Mouse (Mus musculus) liver, embryonic 12.5 days (tissue): ENCODE data around the gene Nudt1. TPM values are rescaled to one million over a fixed set of nuclear protein-coding genes. Genes with fewer than 3 reads are reported as not detected.

Source experiments
- ATAC-seq: fragments of 200-750 bp; cut with Nextera tagmentation; 2 replicates; pipeline ENCODE4 v1.8.0; 2017; ENCODE audit warnings: moderate number of reproducible peaks, mild to moderate bottlenecking, moderate library complexity
- H3K27ac ChIP-seq: fragments of 300-500 bp; sonication (generic); 2 replicates; pipeline ENCODE4 v1.5.1; 2016; ENCODE audit warnings: mild to moderate bottlenecking
- H3K27me3 ChIP-seq: fragments of 300-500 bp; sonication (generic); replicated peaks from 2 replicates; pipeline ENCODE4 v1.6.1; 2016; ENCODE audit warnings: mild to moderate bottlenecking, moderate library complexity
- H3K36me3 ChIP-seq: fragments of 300-500 bp; sonication (generic); 2 replicates; pipeline ENCODE4 v1.6.1; 2016; ENCODE audit warnings: mild to moderate bottlenecking, moderate library complexity
- H3K4me1 ChIP-seq: fragments of 300-500 bp; sonication (generic); 2 replicates; pipeline ENCODE4 v1.6.1; 2016
- H3K4me2 ChIP-seq: fragments of 300-500 bp; sonication (generic); 2 replicates; pipeline ENCODE4 v1.6.1; 2016; ENCODE audit warnings: mild to moderate bottlenecking, moderate library complexity
- H3K4me3 ChIP-seq: fragments of 300-500 bp; sonication (generic); 2 replicates; pipeline ENCODE4 v1.5.1; 2016; ENCODE audit warnings: mild to moderate bottlenecking, moderate library complexity
- H3K9ac ChIP-seq: fragments of 300-500 bp; sonication (generic); 2 replicates; pipeline ENCODE4 v1.6.1; 2016; ENCODE audit warnings: mild to moderate bottlenecking, moderate library complexity
- H3K9me3 ChIP-seq: fragments of 300-500 bp; sonication (generic); replicated peaks from 2 replicates; pipeline ENCODE4 v1.6.1; 2016; ENCODE audit warnings: mild to moderate bottlenecking, moderate library complexity
- WGBS: fragments of 180-500 bp; shearing (Covaris S2); methylation state at CpG from one replicate; pipeline ENCODE4 v1.1.7; 2016; ENCODE audit not compliant: insufficient replicate concordance; 5-methylcytosine and 5-hydroxymethylcytosine counted together
- polyA plus RNA-seq: library from polyadenylated mRNA; unstranded; fragments of >200 nt; fragmentation: Nextera tagmentation; extraction: Ambion mirVana; gene quantifications from 2 replicates; pipeline ENCODE4 v1.2.1, GENCODE M21; 2016

Nudt1 gene
- polyA plus RNA-seq, 1 experiment from 2014 or later = 36.3 TPM

DNA sequence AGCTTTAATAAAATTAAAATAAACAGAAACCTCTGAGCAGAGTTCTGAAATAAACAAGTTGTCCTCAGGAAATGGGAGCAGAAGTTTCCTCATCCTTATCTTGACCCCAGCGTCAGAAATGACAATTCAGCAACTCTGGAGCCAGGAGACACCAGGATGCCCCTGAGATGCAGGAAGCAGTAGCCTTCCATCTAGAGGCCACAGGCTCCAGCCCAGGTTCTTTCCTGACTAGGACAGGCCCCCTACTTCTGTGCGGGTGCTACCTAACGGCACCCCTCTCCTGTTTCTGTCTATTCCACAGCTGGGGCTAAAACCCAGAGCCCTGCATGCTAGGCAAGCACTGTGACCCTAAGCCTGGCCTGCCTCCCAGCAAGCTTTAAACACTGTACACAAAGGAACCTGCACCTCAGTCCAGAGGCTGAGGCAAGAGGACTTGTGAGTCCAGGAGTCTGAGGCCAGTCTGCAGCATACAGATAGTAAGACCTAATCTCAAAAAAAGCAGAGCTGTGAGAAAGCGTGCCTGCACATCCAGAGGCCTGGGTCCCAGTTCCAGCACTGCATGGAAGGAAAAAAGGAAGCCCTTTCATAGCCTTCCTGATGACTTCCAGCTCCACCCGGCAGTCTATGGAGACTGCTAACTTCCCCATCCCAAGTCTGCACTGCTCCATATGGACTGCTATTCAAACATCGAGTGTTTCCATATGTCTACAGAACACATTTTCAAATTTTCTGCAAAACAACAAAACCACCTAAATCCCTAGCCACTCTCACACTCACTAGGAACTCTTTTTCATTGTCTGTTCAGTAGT is 49.2 kb downstream of the Nudt1 start:
- Histone ChIP-seq H3K9ac (no peak overlapping the region), H3K27ac (peak overlapping the region; percentile 67)
- peak; percentile 52; the same call in 1 of the 2 replicates for ATAC-seq

DNA sequence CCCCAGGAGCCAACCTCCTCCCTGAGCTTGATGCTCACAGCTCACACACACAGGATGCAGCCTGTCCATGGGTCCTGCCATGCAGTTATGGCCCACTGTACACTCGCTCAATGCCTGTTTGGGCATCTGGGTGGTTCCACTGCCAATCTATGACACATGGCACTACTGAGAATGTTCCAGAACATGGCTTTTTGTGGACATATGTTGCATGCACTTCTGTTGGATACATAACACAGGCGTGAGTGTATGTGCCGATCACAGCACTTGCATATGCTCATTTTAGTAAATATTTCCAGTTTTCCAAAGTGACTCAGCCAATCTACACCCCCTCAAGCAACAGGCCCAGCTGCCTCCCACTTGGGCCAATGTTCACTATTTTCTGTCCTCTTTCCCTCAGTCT is 50.2 kb downstream of the Nudt1 start:
- 77% methylated on average over 3 of the region's 3 CpGs for WGBS
- Histone ChIP-seq H3K4me2 (no peak overlapping the region), H3K27me3 (no peaks in the 10 kb centered on the region), H3K36me3 (peaks cover 4% of the 10 kb centered on the region; the same call in 1 of the 2 replicates), H3K4me1 (peaks cover 43% of the 10 kb centered on the region), H3K9me3 (no peaks in the 10 kb centered on the region), H3K4me3 (no peak overlapping the region), H3K27ac (peak overlapping the region; percentile 17; the same call in 1 of the 2 replicates), H3K9ac (no peak overlapping the region)
- ATAC-seq = no peak

More for the DNA sequence above, 49.2 kb downstream of the Nudt1 start:
- WGBS = 32% methylated on average over 6 of the region's 6 CpGs
- H3K36me3 ChIP-seq = peaks cover 7% of the 10 kb centered on the region; the same call in 1 of the 2 replicates
- H3K4me2 ChIP-seq = no peak overlapping the region
- H3K27me3 ChIP-seq = no peaks in the 10 kb centered on the region
- H3K4me3 ChIP-seq = no peak overlapping the region
- H3K9me3 ChIP-seq = no peaks in the 10 kb centered on the region
- peaks cover 43% of the 10 kb centered on the region for H3K4me1 ChIP-seq

DNA sequence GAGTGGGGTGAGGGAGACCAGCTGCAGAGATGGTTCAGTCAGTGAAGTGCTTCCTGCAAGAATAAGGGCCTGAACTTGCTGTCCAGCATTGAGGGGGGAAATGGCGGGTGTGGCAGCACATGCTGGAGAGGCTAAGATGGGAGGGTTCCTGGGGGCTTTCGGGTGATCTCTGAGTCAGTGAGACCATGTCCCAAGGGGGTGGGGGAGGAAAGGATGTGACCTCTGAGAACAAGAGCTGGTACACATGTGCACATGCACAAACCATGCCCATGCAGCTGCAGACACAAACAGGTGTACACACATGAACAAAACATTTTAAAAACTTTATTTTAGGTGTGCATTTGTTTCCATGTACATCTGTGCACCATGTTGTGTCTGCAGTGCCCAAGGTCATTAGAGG is 52.3 kb downstream of the Nudt1 start:
- Histone ChIP-seq H3K4me2 (no peak overlapping the region), H3K27me3 (no peaks in the 10 kb centered on the region), H3K4me1 (peaks cover 48% of the 10 kb centered on the region), H3K27ac (no peak overlapping the region), H3K36me3 (no peaks in the 10 kb centered on the region), H3K4me3 (no peak overlapping the region), H3K9ac (no peak overlapping the region), H3K9me3 (no peaks in the 10 kb centered on the region)
- no peak for ATAC-seq
- WGBS = 50% methylated on average over 2 of the region's 2 CpGs

DNA sequence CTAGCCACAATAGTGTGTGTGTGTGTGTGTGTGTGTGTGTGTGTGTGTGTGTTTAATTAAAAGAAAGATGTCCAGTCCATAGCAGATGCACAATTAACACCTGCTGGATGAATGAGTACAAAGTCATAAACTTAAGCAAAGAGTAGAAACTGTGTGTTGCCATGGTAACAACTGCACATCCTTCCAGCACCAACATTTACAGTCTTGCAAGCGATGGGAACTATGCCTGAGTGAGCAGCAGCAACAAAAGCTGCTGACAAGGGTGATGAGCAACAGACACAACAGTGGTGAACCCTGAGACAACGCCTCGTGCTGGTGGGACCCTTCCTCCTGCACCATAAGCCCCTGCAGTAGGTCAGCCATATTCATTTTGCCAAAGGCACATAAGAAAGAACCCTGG is 52.8 kb downstream of the Nudt1 start:
- peaks cover 45% of the 10 kb centered on the region for H3K4me1 ChIP-seq
- H3K36me3 ChIP-seq = no peaks in the 10 kb centered on the region
- no peak overlapping the region for H3K27ac ChIP-seq
- H3K9ac ChIP-seq = no peak overlapping the region
- H3K4me2 ChIP-seq = no peak overlapping the region
- no peak for ATAC-seq
- no peaks in the 10 kb centered on the region for H3K9me3 ChIP-seq
- no peaks in the 10 kb centered on the region for H3K27me3 ChIP-seq
- no peak overlapping the region for H3K4me3 ChIP-seq
- 74% methylated on average over 3 of the region's 3 CpGs for WGBS

DNA sequence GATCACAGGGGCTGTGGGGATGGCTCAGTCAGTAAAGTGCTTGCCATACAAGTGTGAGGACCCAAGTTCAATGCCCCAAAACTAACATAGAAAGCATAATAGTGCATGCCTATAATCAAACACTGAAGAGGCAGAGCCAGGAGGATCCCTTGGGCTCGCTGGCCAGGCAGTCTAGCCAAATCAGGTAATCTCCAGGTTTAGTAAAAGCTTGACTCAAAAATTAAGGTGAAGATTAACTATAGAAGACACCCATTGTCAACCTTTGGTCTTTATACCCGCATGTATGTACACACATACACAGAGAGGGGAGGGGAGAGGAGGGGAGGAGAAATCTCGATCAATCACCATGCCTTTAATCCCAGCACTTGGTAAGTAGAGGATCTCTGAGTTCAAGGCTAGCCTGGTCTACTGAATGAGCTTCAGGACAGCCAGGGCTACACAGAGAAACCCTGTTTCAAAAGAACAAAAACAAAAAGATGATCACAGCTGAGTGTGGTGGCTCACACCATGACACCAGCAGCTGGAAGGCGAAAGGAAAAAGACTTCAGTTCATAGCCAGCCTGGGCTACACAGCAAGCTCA is 53.9 kb downstream of the Nudt1 start:
- Histone ChIP-seq H3K4me2 (no peak overlapping the region), H3K4me3 (no peak overlapping the region), H3K9me3 (no peaks in the 10 kb centered on the region), H3K4me1 (peaks cover 42% of the 10 kb centered on the region), H3K36me3 (0 out of 2 replicates have a peak, but pooled peaks cover 4% of the 10 kb centered on the region), H3K27me3 (no peaks in the 10 kb centered on the region), H3K9ac (no peak overlapping the region), H3K27ac (no peak overlapping the region)
- ATAC-seq = no peak
- WGBS = 70% methylated on average over 4 of the region's 4 CpGs

DNA sequence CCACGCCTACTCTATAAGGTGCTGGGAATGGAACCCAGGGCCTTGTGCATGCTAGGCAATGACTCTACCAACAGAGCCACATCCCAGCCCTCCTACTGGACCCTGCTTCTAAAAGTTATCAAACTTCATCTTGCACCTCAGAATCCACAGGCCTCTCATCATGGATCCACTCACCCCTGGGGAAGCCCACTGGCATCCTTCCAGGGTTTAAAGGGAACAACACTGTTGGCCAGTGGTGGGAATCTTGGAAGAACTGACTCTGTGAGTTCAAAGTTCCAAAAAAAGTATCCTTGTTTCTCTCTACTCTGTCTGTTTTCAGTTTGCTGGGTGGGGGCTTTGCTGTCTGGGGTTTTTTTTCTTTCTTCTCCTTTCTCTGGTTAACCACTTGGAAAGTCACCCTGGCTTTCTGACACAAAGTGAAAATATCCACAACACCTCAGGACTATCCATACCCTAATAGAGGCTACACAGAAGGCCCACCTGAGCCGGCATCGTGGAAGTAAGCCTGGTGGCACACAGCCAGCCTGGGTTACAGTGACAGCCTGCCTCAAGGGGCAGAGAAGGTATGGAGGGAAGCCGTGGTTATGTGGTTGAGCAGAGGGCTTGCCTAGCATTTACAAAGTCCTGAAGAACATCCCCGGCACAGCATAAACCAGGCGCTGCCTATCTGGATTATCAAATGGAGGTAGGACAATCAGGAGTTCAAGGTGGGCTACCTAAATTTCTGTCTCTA is 56.8 kb downstream of the Nudt1 start:
- 74% methylated on average over 6 of the region's 6 CpGs for WGBS
- Histone ChIP-seq H3K36me3 (0 out of 2 replicates have a peak, but pooled peaks cover 4% of the 10 kb centered on the region), H3K27me3 (no peaks in the 10 kb centered on the region), H3K27ac (no peak overlapping the region), H3K4me1 (peaks cover 37% of the 10 kb centered on the region), H3K4me2 (no peak overlapping the region), H3K9ac (no peak overlapping the region), H3K9me3 (no peaks in the 10 kb centered on the region), H3K4me3 (no peak overlapping the region)
- ATAC-seq = no peak

DNA sequence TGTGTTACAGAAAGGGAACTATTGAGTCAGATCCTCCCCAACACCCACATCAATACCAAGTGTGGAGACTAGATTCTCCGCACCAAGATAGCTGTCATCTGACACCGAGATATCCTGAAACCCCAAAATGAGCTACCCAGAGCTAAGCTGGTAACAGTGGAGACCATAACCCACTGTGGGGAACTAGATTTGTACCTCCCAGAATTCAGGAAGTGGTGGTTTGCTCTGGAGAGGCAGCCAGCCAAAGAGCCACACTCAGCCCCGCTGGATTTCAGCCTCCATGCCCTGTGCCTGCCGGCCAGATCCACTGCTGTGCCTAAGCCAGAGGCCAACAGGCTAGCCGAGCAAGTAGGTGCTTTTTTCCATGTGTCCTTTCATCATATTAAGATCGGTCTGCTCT is 57.8 kb downstream of the Nudt1 start:
- peaks cover 46% of the 10 kb centered on the region for H3K4me1 ChIP-seq
- no peak overlapping the region for H3K4me2 ChIP-seq
- WGBS = 35% methylated on average over 6 of the region's 6 CpGs
- no peak overlapping the region for H3K4me3 ChIP-seq
- H3K27me3 ChIP-seq = no peaks in the 10 kb centered on the region
- H3K9me3 ChIP-seq = no peaks in the 10 kb centered on the region
- ATAC-seq = no peak
- 0 out of 2 replicates have a peak, but pooled peaks cover 4% of the 10 kb centered on the region for H3K36me3 ChIP-seq
- no peak overlapping the region for H3K9ac ChIP-seq
- no peak overlapping the region for H3K27ac ChIP-seq

DNA sequence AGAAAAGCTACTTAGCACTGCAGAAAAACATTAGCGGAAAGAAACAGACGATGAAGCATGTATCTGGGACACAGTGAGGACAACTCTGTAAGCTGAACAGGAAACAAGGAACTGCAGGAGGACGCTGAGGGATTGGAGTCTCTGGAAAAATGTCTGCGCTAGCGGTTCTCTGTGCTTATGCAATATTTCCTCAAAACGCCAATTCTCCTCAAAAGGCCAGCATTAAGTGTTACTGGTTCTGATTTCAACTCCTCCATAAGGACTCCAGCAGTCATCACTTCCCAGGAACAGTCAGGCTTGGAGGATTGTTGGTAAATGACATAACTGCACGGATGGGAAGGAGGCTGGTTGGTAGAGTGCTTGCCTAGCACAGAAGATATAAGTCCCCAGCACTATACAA is 59.7 kb downstream of the Nudt1 start:
- Histone ChIP-seq H3K4me2 (no peak overlapping the region), H3K36me3 (0 out of 2 replicates have a peak, but pooled peaks cover 4% of the 10 kb centered on the region), H3K27ac (no peak overlapping the region), H3K9me3 (no peaks in the 10 kb centered on the region), H3K4me3 (no peak overlapping the region), H3K9ac (no peak overlapping the region), H3K27me3 (no peaks in the 10 kb centered on the region), H3K4me1 (peaks cover 50% of the 10 kb centered on the region)
- no peak for ATAC-seq
- 75% methylated on average over 7 of the region's 7 CpGs for WGBS

DNA sequence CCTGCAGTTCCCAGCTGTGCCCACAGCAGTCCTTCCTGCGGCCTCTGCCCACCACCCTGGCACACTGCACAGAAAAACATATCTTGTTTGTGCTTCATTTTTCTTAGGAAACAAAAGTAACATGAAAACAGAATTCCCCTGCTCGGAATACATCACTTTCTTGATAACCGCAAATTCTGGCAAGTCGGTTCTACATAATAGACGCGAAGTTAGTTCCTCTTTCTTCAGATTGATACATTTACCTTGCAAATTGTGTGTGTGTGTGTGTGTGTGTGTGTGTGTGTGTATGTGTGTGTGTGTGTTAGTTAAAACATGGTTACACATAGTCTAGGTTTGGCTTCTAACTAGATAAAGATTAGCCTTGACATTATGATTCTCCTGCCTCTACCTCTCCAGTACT is 61.2 kb downstream of the Nudt1 start:
- Histone ChIP-seq H3K4me3 (no peak overlapping the region), H3K27me3 (no peaks in the 10 kb centered on the region), H3K9me3 (no peaks in the 10 kb centered on the region), H3K27ac (no peak overlapping the region), H3K9ac (no peak overlapping the region), H3K4me2 (no peak overlapping the region), H3K4me1 (peaks cover 54% of the 10 kb centered on the region), H3K36me3 (0 out of 2 replicates have a peak, but pooled peaks cover 4% of the 10 kb centered on the region)
- ATAC-seq = no peak
- WGBS = 66% methylated on average over 6 of the region's 6 CpGs

DNA sequence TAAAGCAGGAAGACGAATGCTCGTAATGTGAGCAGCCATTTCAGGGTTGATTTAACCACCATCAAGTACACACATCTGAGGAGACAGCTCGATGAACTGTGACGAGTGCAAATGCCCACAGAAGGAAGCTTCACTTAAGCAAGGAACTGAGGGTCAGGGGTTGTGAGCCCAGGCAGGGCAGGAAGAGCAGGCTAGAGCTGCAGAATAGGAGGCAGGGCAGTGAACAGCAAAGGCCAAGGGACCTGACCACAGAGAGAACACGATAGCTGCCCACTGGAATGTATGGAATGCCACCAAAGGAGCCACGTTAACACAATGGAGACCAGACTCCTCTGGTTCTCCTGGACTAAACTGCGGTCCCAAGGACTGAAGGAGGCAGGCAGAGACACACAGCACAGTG is 62.1 kb downstream of the Nudt1 start:
- no peaks in the 10 kb centered on the region for H3K27me3 ChIP-seq
- no peak overlapping the region for H3K4me2 ChIP-seq
- 0 out of 2 replicates have a peak, but pooled peaks cover 4% of the 10 kb centered on the region for H3K36me3 ChIP-seq
- H3K4me1 ChIP-seq = peaks cover 55% of the 10 kb centered on the region
- 48% methylated on average over 7 of the region's 7 CpGs for WGBS
- ATAC-seq = 0 out of 2 replicates have a peak, but pooled peaks have one; percentile 27
- H3K4me3 ChIP-seq = no peak overlapping the region
- H3K27ac ChIP-seq = peak overlapping the region; percentile 26; the same call in 1 of the 2 replicates
- H3K9ac ChIP-seq = no peak overlapping the region
- no peaks in the 10 kb centered on the region for H3K9me3 ChIP-seq

DNA sequence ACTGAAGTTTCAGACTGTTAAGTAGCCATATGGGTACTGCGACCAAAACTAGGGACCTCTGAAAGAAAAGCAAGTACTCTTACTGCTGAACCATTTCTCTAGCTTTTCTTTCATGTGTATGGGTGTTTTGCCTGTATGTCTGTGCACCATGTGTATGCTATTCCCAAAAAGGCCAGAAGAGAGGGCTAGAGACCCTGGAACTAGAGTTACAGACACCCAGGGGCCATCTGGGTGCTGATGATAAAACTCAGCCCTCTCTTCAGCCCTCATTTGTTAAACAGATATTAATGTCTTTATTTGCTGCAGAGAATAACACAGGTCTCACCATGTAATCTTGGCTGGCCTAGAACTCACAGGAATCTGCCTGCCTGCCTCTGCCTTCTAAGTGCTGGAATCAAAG is 63.0 kb downstream of the Nudt1 start:
- H3K4me2 ChIP-seq = no peak overlapping the region
- H3K9me3 ChIP-seq = no peaks in the 10 kb centered on the region
- ATAC-seq = no peak
- H3K4me1 ChIP-seq = peaks cover 59% of the 10 kb centered on the region
- H3K4me3 ChIP-seq = no peak overlapping the region
- WGBS = 71% methylated on average over 1 of the region's 1 CpGs
- 0 out of 2 replicates have a peak, but pooled peaks cover 4% of the 10 kb centered on the region for H3K36me3 ChIP-seq
- no peak overlapping the region for H3K9ac ChIP-seq
- no peak overlapping the region for H3K27ac ChIP-seq
- no peaks in the 10 kb centered on the region for H3K27me3 ChIP-seq

DNA sequence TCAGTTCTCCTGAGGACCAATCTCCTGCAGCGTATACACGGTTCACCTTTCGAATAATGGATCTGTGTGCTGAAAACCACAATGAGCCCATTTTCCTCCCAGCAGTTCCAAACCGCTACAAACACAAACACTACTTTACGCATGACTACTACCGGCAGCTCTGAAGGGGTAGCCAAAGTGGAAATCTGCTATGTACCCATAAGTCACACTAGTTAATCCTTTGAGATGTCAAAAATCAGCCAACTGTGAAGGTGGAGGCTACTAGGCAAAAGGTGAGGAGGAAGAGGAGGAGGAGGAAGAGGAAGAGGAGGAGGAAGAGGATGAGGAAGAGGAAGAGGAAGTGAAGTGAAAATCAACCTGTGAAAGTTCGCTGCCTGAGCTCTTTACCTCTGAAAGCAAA is 65.8 kb downstream of the Nudt1 start:
- H3K9me3 ChIP-seq = no peaks in the 10 kb centered on the region
- H3K27ac ChIP-seq = no peak overlapping the region
- no peak for ATAC-seq
- peaks cover 48% of the 10 kb centered on the region for H3K4me1 ChIP-seq
- no peak overlapping the region for H3K9ac ChIP-seq
- H3K27me3 ChIP-seq = no peaks in the 10 kb centered on the region
- peak overlapping the region; percentile 97; the same call in 1 of the 2 replicates for H3K4me2 ChIP-seq
- no peaks in the 10 kb centered on the region for H3K36me3 ChIP-seq
- no peak overlapping the region for H3K4me3 ChIP-seq
- WGBS = 76% methylated on average over 7 of the region's 7 CpGs
